Mouse (Mus musculus) hindbrain, embryonic 13.5 days (tissue): Measurements from ENCODE around the gene Iqschfp. TPM values are rescaled to one million over a fixed set of nuclear protein-coding genes. Genes with fewer than 3 reads are reported as not detected.

Experiments
- ATAC-seq: fragments of 200-750 bp; cut with Nextera tagmentation; 2 replicates; pipeline ENCODE4 v1.8.0; 2017; ENCODE audit warnings: moderate TSS enrichment; ENCODE audit not compliant: low FRiP score
- H3K27ac ChIP-seq: fragments of 300-500 bp; sonication (generic); 2 replicates; pipeline ENCODE4 v1.5.1; 2015; ENCODE audit warnings: inconsistent platforms, mild to moderate bottlenecking, moderate library complexity
- H3K27me3 ChIP-seq: fragments of 300-500 bp; sonication (generic); 2 replicates; pipeline ENCODE4 v1.6.1; 2015; ENCODE audit warnings: mild to moderate bottlenecking, inconsistent platforms
- H3K36me3 ChIP-seq: fragments of 300-500 bp; sonication (generic); 2 replicates; pipeline ENCODE4 v1.6.1; 2015; ENCODE audit warnings: mild to moderate bottlenecking, inconsistent platforms
- H3K4me1 ChIP-seq: fragments of 300-500 bp; sonication (generic); replicated peaks from 2 replicates; pipeline ENCODE4 v1.6.1; 2015; ENCODE audit warnings: inconsistent platforms
- H3K4me2 ChIP-seq: fragments of 300-500 bp; sonication (generic); 2 replicates; pipeline ENCODE4 v1.6.1; 2015; ENCODE audit warnings: inconsistent platforms, mild to moderate bottlenecking, moderate library complexity
- H3K4me3 ChIP-seq: fragments of 300-500 bp; sonication (generic); 2 replicates; pipeline ENCODE4 v1.5.1; 2015; ENCODE audit warnings: mild to moderate bottlenecking, inconsistent platforms
- H3K9ac ChIP-seq: fragments of 300-500 bp; sonication (generic); 2 replicates; pipeline ENCODE4 v1.6.1; 2015; ENCODE audit warnings: mild to moderate bottlenecking, inconsistent platforms
- H3K9me3 ChIP-seq: fragments of 300-500 bp; sonication (generic); 2 replicates; pipeline ENCODE4 v1.6.1; 2016; ENCODE audit warnings: inconsistent platforms
- WGBS: fragments of 180-500 bp; shearing (Covaris S2); methylation state at CpG from one replicate; pipeline ENCODE4 v1.1.7; 2015; 5-methylcytosine and 5-hydroxymethylcytosine counted together
- polyA plus RNA-seq: library from polyadenylated mRNA; unstranded; fragments of >200 nt; fragmentation: Nextera tagmentation; extraction: Ambion mirVana; gene quantifications from 2 replicates; pipeline ENCODE4 v1.2.1, GENCODE M21; 2015

Iqschfp gene
- polyA plus RNA-seq, 1 experiment from 2014 or later: 3.4 TPM

- 74% methylated on average over 3 of the region's 3 CpGs for WGBS
- Histone ChIP-seq H3K27ac (no peak overlapping the region), H3K4me3 (no peak overlapping the region), H3K27me3 (no peaks in the 10 kb centered on the region), H3K9me3 (no peaks in the 10 kb centered on the region), H3K4me2 (no peak overlapping the region), H3K4me1 (peaks cover 9% of the 10 kb centered on the region), H3K36me3 (no peaks in the 10 kb centered on the region), H3K9ac (no peak overlapping the region)
- no peak for ATAC-seq
These were observed 506.7 kb downstream of the Iqschfp start for GRCm38 (mm10) chr3:68398691-68399090.

- Histone ChIP-seq H3K36me3 (no peaks in the 10 kb centered on the region), H3K27me3 (no peaks in the 10 kb centered on the region), H3K9ac (no peak overlapping the region), H3K27ac (no peak overlapping the region), H3K4me2 (no peak overlapping the region), H3K9me3 (no peaks in the 10 kb centered on the region), H3K4me3 (no peak overlapping the region), H3K4me1 (peaks cover 15% of the 10 kb centered on the region)
- 59% methylated on average over 7 of the region's 7 CpGs for WGBS
- ATAC-seq: no peak
These were observed 508.1 kb downstream of the Iqschfp start for GRCm38 (mm10) chr3:68400121-68400520.

GRCm38 (mm10) chr3:68403343-68403742 lies 511.3 kb downstream of the Iqschfp start:
- H3K9ac ChIP-seq: no peak overlapping the region
- H3K4me1 ChIP-seq: peaks cover 35% of the 10 kb centered on the region
- no peak overlapping the region for H3K4me2 ChIP-seq
- ATAC-seq: no peak
- peak overlapping the region; percentile 76 for H3K27ac ChIP-seq
- no peaks in the 10 kb centered on the region for H3K36me3 ChIP-seq
- WGBS: 53% methylated on average over 4 of the region's 4 CpGs
- no peaks in the 10 kb centered on the region for H3K9me3 ChIP-seq
- H3K27me3 ChIP-seq: no peaks in the 10 kb centered on the region
- H3K4me3 ChIP-seq: no peak overlapping the region

GRCm38 (mm10) chr3:68403783-68404217 lies 511.8 kb downstream of the Iqschfp start:
- Histone ChIP-seq H3K27me3 (no peaks in the 10 kb centered on the region), H3K4me2 (no peak overlapping the region), H3K4me3 (no peak overlapping the region), H3K9me3 (no peaks in the 10 kb centered on the region), H3K36me3 (no peaks in the 10 kb centered on the region), H3K27ac (peak overlapping the region; percentile 76), H3K9ac (0 out of 2 replicates have a peak overlapping the region, but pooled peaks have one; percentile 5), H3K4me1 (peaks cover 36% of the 10 kb centered on the region)
- peak; percentile 69; the same call in 1 of the 2 replicates for ATAC-seq
- WGBS: 81% methylated on average over 2 of the region's 2 CpGs

- Histone ChIP-seq H3K4me3 (no peak overlapping the region), H3K9me3 (no peaks in the 10 kb centered on the region), H3K9ac (no peak overlapping the region), H3K27me3 (no peaks in the 10 kb centered on the region), H3K4me1 (peaks cover 36% of the 10 kb centered on the region), H3K36me3 (no peaks in the 10 kb centered on the region), H3K4me2 (no peak overlapping the region), H3K27ac (no peak overlapping the region)
- WGBS: 48% methylated on average over 5 of the region's 5 CpGs
- ATAC-seq: no peak
These were observed 513.7 kb downstream of the Iqschfp start for GRCm38 (mm10) chr3:68405724-68406123.

- no peak for ATAC-seq
- Histone ChIP-seq H3K9me3 (no peaks in the 10 kb centered on the region), H3K27me3 (no peaks in the 10 kb centered on the region), H3K27ac (no peak overlapping the region), H3K4me3 (no peak overlapping the region), H3K4me1 (0 out of 2 replicates have a peak, but pooled peaks cover 8% of the 10 kb centered on the region), H3K36me3 (no peaks in the 10 kb centered on the region), H3K4me2 (no peak overlapping the region), H3K9ac (no peak overlapping the region)
- 84% methylated on average over 3 of the region's 3 CpGs for WGBS
These were observed 520.2 kb downstream of the Iqschfp start for GRCm38 (mm10) chr3:68412262-68412661.

- Histone ChIP-seq H3K4me3 (no peak overlapping the region), H3K9me3 (no peaks in the 10 kb centered on the region), H3K9ac (no peak overlapping the region), H3K27me3 (no peaks in the 10 kb centered on the region), H3K4me1 (peaks cover 1% of the 10 kb centered on the region; the same call in 1 of the 2 replicates), H3K4me2 (no peak overlapping the region), H3K36me3 (no peaks in the 10 kb centered on the region), H3K27ac (no peak overlapping the region)
- ATAC-seq: no peak
- WGBS: 86% methylated on average over 4 of the region's 4 CpGs
These were observed 527.8 kb downstream of the Iqschfp start for GRCm38 (mm10) chr3:68419792-68420191.

GRCm38 (mm10) chr3:68420927-68421326 lies 528.9 kb downstream of the Iqschfp start:
- Histone ChIP-seq H3K4me1 (peaks cover 5% of the 10 kb centered on the region; the same call in 1 of the 2 replicates), H3K9ac (no peak overlapping the region), H3K4me3 (no peak overlapping the region), H3K4me2 (no peak overlapping the region), H3K27ac (no peak overlapping the region), H3K27me3 (no peaks in the 10 kb centered on the region), H3K36me3 (no peaks in the 10 kb centered on the region), H3K9me3 (no peaks in the 10 kb centered on the region)
- WGBS: 88% methylated on average over 2 of the region's 2 CpGs
- no peak for ATAC-seq

GRCm38 (mm10) chr3:68421849-68422248 lies 529.8 kb downstream of the Iqschfp start:
- Histone ChIP-seq H3K4me3 (no peak overlapping the region), H3K9me3 (no peaks in the 10 kb centered on the region), H3K4me1 (peaks cover 5% of the 10 kb centered on the region; the same call in 1 of the 2 replicates), H3K27ac (no peak overlapping the region), H3K9ac (no peak overlapping the region), H3K27me3 (no peaks in the 10 kb centered on the region), H3K4me2 (no peak overlapping the region), H3K36me3 (no peaks in the 10 kb centered on the region)
- WGBS: 87% methylated on average over 2 of the region's 2 CpGs
- no peak for ATAC-seq

- no peaks in the 10 kb centered on the region for H3K9me3 ChIP-seq
- WGBS: 89% methylated on average over 5 of the region's 5 CpGs
- H3K4me2 ChIP-seq: no peak overlapping the region
- H3K36me3 ChIP-seq: no peaks in the 10 kb centered on the region
- H3K4me1 ChIP-seq: peaks cover 5% of the 10 kb centered on the region; the same call in 1 of the 2 replicates
- H3K9ac ChIP-seq: no peak overlapping the region
- H3K27ac ChIP-seq: no peak overlapping the region
- no peak for ATAC-seq
- no peak overlapping the region for H3K4me3 ChIP-seq
- no peaks in the 10 kb centered on the region for H3K27me3 ChIP-seq
These were observed 536.0 kb downstream of the Iqschfp start for GRCm38 (mm10) chr3:68428081-68428480.

GRCm38 (mm10) chr3:68434435-68434834 lies 542.4 kb downstream of the Iqschfp start:
- Histone ChIP-seq H3K4me2 (no peak overlapping the region), H3K9ac (no peak overlapping the region), H3K4me3 (no peak overlapping the region), H3K9me3 (no peaks in the 10 kb centered on the region), H3K4me1 (no peaks in the 10 kb centered on the region), H3K36me3 (no peaks in the 10 kb centered on the region), H3K27ac (no peak overlapping the region), H3K27me3 (no peaks in the 10 kb centered on the region)
- 54% methylated on average over 7 of the region's 7 CpGs for WGBS
- no peak for ATAC-seq

GRCm38 (mm10) chr3:68434897-68435296 lies 542.9 kb downstream of the Iqschfp start:
- ATAC-seq: no peak
- no peaks in the 10 kb centered on the region for H3K27me3 ChIP-seq
- H3K4me2 ChIP-seq: no peak overlapping the region
- WGBS: 74% methylated on average over 2 of the region's 2 CpGs
- H3K36me3 ChIP-seq: no peaks in the 10 kb centered on the region
- no peaks in the 10 kb centered on the region for H3K9me3 ChIP-seq
- H3K4me1 ChIP-seq: no peaks in the 10 kb centered on the region
- no peak overlapping the region for H3K4me3 ChIP-seq
- H3K27ac ChIP-seq: no peak overlapping the region
- no peak overlapping the region for H3K9ac ChIP-seq

GRCm38 (mm10) chr3:68448480-68448879 lies 556.4 kb downstream of the Iqschfp start:
- Histone ChIP-seq H3K4me1 (no peaks in the 10 kb centered on the region), H3K4me3 (no peak overlapping the region), H3K9me3 (no peaks in the 10 kb centered on the region), H3K9ac (no peak overlapping the region), H3K4me2 (no peak overlapping the region), H3K27ac (no peak overlapping the region), H3K36me3 (no peaks in the 10 kb centered on the region), H3K27me3 (no peaks in the 10 kb centered on the region)
- no peak for ATAC-seq
- WGBS: 91% methylated on average over 2 of the region's 2 CpGs
